Mouse (Mus musculus) stomach, postnatal 0 days (tissue): Measurements from ENCODE around the gene Gm3696. TPM values are rescaled to one million over a fixed set of nuclear protein-coding genes. Genes with fewer than 3 reads are reported as not detected.
A peak's percentile ranks its signal among the peaks of the same experiment; 100 is the strongest.
"Not testable (repeated sequence)": the region's sequence is repeated elsewhere in the genome, so short reads cannot be mapped to it uniquely, and the experiment has no call there.

ENCODE experiments used
- ATAC-seq: fragments of 200-750 bp; cut with Nextera tagmentation; 2 replicates; pipeline ENCODE4 v1.8.0; 2017; ENCODE audit not compliant: low FRiP score, low TSS enrichment
- DNase-seq: peaks from one replicate; pipeline ENCODE4 v3.0.0-alpha.2; 2016; ENCODE audit warnings: low spot score
- H3K27ac ChIP-seq: fragments of 300-500 bp; sonication (generic); replicated peaks from 2 replicates; pipeline ENCODE4 v1.5.1; 2014; ENCODE audit warnings: mild to moderate bottlenecking, control low read depth
- H3K27me3 ChIP-seq: fragments of 300-500 bp; sonication (generic); 2 replicates; pipeline ENCODE4 v1.6.1; 2014; ENCODE audit warnings: low read length; ENCODE audit not compliant: control insufficient read depth, insufficient read depth
- H3K36me3 ChIP-seq: fragments of 300-500 bp; sonication (generic); 2 replicates; pipeline ENCODE4 v1.6.1; 2014; ENCODE audit warnings: low read length, mixed read lengths; ENCODE audit not compliant: control insufficient read depth, insufficient read depth
- H3K4me1 ChIP-seq: fragments of 300-500 bp; sonication (generic); replicated peaks from 2 replicates; pipeline ENCODE4 v1.6.1; 2014; ENCODE audit warnings: antibody characterized with exemption; ENCODE audit not compliant: control insufficient read depth, insufficient read depth
- H3K4me2 ChIP-seq: fragments of 300-500 bp; sonication (generic); replicated peaks from 2 replicates; pipeline ENCODE4 v1.6.1; 2014; ENCODE audit warnings: low read depth, mild to moderate bottlenecking, control low read depth, moderate library complexity
- H3K4me3 ChIP-seq: fragments of 300-500 bp; sonication (generic); 2 replicates; pipeline ENCODE4 v1.5.1; 2014; ENCODE audit warnings: low read depth, low read length, control low read depth
- H3K9ac ChIP-seq: fragments of 300-500 bp; sonication (generic); 2 replicates; pipeline ENCODE4 v1.6.1; 2014; ENCODE audit warnings: mild to moderate bottlenecking, low read length, control low read depth, mixed read lengths
- H3K9me3 ChIP-seq: fragments of 300-500 bp; sonication (generic); 2 replicates; pipeline ENCODE4 v1.6.1; 2016; ENCODE audit warnings: low read length; ENCODE audit not compliant: control insufficient read depth
- WGBS: fragments of 180-500 bp; shearing (Covaris S2); extraction: QIAGEN DNeasy Blood & Tissue Kit; methylation state at CpG from one replicate; pipeline ENCODE4 v1.1.7; 2014; 5-methylcytosine and 5-hydroxymethylcytosine counted together
- polyA plus RNA-seq: library from polyadenylated mRNA; unstranded; fragments of >200 nt; fragmentation: Nextera tagmentation; extraction: Ambion mirVana; gene quantifications from 2 replicates; pipeline ENCODE4 v1.2.1, GENCODE M21; 2015

Gm3696 gene
- polyA plus RNA-seq = 0.38 and 0.46 TPM in 2 replicates

DNA sequence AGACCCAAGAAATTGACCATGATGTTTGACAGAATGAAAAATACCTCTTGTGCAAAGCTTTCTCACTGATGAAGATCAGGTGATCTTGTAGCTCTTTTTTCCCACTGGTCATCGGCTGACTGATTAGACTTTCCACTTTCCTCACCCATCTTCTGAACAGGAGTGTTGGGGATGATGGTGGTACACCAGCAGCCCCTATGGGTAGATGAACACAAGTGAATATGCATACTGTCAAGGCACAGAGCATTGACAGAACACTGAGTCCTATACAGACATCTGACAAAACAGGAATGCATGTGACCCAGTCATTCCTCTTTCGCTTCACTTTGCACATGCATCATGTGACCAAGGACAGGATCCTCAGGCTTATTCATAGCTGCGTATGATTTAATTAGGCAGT lies at the start of gene Gm3696:
Gene Gm3696, minus strand, starts transcription at position 101 of the 400 bp plus-strand sequence.
- not testable (repeated sequence) for H3K27ac ChIP-seq, DNase-seq, H3K9me3 ChIP-seq, H3K36me3 ChIP-seq, H3K4me2 ChIP-seq, H3K4me3 ChIP-seq, H3K9ac ChIP-seq, ATAC-seq, H3K27me3 ChIP-seq, H3K4me1 ChIP-seq
- WGBS = 70% methylated on average over 1 of the region's 3 CpGs

DNA sequence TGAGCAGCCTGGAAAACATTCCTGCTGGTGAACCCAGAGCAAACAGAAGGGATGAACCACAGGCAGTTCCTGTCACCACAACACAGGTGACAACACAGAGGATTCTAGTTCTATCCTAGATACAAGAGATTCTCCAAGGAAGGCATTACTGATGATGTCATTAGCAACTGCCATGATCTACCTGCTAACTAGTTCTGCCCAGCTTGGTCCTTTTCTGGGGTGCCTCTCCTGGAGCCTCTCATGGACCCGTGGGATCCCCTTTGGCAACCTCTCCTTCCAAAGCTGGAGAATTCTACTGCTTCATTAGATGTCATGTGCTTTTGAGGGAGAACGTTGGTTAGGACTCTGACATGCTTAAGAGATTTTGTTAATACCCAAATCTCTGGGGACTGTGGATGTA lies 24.9 kb upstream of the Gm3696 start, which contains the start of gene Gm6676:
Gene Gm6676, minus strand, starts transcription at position 101 of the 400 bp plus-strand sequence.
- no CpG with 5 or more reads among the region's 2 CpGs for WGBS
- not testable (repeated sequence) for H3K4me2 ChIP-seq, DNase-seq, H3K9me3 ChIP-seq, H3K9ac ChIP-seq, ATAC-seq, H3K4me1 ChIP-seq, H3K4me3 ChIP-seq, H3K36me3 ChIP-seq, H3K27ac ChIP-seq, H3K27me3 ChIP-seq

- H3K4me1 ChIP-seq, H3K9me3 ChIP-seq, H3K9ac ChIP-seq, ATAC-seq, H3K27me3 ChIP-seq, H3K36me3 ChIP-seq: not testable (repeated sequence)
- Histone ChIP-seq H3K4me2 (peak overlapping the region; percentile 54), H3K27ac (0 out of 2 replicates have a peak overlapping the region, but pooled peaks have one; percentile 35), H3K4me3 (peak overlapping the region; percentile 29)
- WGBS = 2% methylated on average over 7 of the region's 54 CpGs
- DNase-seq = peak; percentile 15
These were observed 4.8 kb upstream of the Gm3696 start for GRCm38 (mm10) chr14:7105124-7105802.

GRCm38 (mm10) chr14:7044870-7045269 lies 55.6 kb downstream of the Gm3696 start, which contains the start of gene Gm3685:
Gene Gm3685 (minus strand): TSS chr14:7044970.
- not testable (repeated sequence) for DNase-seq, H3K4me2 ChIP-seq, H3K27ac ChIP-seq, H3K27me3 ChIP-seq, ATAC-seq, H3K4me3 ChIP-seq, H3K9me3 ChIP-seq, H3K9ac ChIP-seq, H3K4me1 ChIP-seq, H3K36me3 ChIP-seq
- WGBS = no CpG with 5 or more reads among the region's 2 CpGs

Other genes with a start within 250 kb of the Gm3696 start
- gene Gm3667, start 210.7 kb downstream of the Gm3696 start, polyA plus RNA-seq = 0.36 and 0.42 TPM in 2 replicates
- gene Gm6356, start 126.8 kb downstream of the Gm3696 start, polyA plus RNA-seq = not detected in 2 replicates
- 0.27 and 0.44 TPM in 2 replicates for gene Gm10406, start 73.2 kb downstream of the Gm3696 start, polyA plus RNA-seq
- gene Gm3685, start 55.7 kb downstream of the Gm3696 start, polyA plus RNA-seq = not detected in 2 replicates
- gene Gm6676, start 24.8 kb upstream of the Gm3696 start, polyA plus RNA-seq = not detected in 2 replicates
- 2.2 and 2.9 TPM in 2 replicates for gene Gm3512, start 73.9 kb upstream of the Gm3696 start, polyA plus RNA-seq
- gene Gm16434, start 93.9 kb upstream of the Gm3696 start, polyA plus RNA-seq = not detected in 2 replicates
- not detected in 2 replicates for gene Gm3727, start 164.1 kb upstream of the Gm3696 start, polyA plus RNA-seq
- 0.22 and 0.33 TPM in 2 replicates for gene Gm3739, start 214.4 kb upstream of the Gm3696 start, polyA plus RNA-seq
- gene Gm5797, start 231.8 kb upstream of the Gm3696 start, polyA plus RNA-seq = not detected in 2 replicates